Mouse (Mus musculus): ENCODE measurements around the gene H3f3a.

- TF ChIP-seq POLR2A (IDR thresholded peaks at IDR 0.05; ENCODE audit: borderline replicate concordance, extremely low read depth, low read depth, low read length) (no peak), CTCF (IDR thresholded peaks at IDR 0.05; ENCODE audit: insufficient read depth, low read length) (no peak)
These were observed 32.5 kb downstream of the H3f3a start for GRCm38 (mm10) chr1:180781250-180781649.
